Mouse (Mus musculus): ENCODE data around the gene Lao1. TPM values are rescaled to one million over a fixed set of nuclear protein-coding genes. Genes with fewer than 3 reads are reported as not detected.
A peak's percentile ranks its signal among the peaks of the same experiment; 100 is the strongest.

Lao1 gene
- polyA plus RNA-seq, 1 experiment from 2014 or later = not detected

- H3K27me3 ChIP-seq (ENCODE audit: control insufficient read depth, insufficient read depth, low read length) = no peaks in the 10 kb centered on the region
- no peak overlapping the region for H3K27ac ChIP-seq (replicated peaks in 1 of 2; ENCODE audit: control insufficient read depth in 1 of 2, insufficient read depth in 1 of 2, low read depth in 2 of 2, low read length in 2 of 2)
- 87% methylated on average over 3 of the region's 3 CpGs for WGBS
- no peak overlapping the region for H3K4me2 ChIP-seq (ENCODE audit: low read length)
- H3K9me3 ChIP-seq (ENCODE audit: control insufficient read depth, low read length) = no peaks in the 10 kb centered on the region
- ATAC-seq (ENCODE audit: insufficient number of reproducible peaks, insufficient read depth, low FRiP score, low read depth) = no peak
- no peaks in the 10 kb centered on the region for H3K36me3 ChIP-seq (ENCODE audit: control insufficient read depth, insufficient read depth, low read length)
- H3K9ac ChIP-seq (ENCODE audit: low read length) = no peak overlapping the region
- peaks cover 18 to 19% of the 10 kb centered on the region in 2 experiments for H3K4me1 ChIP-seq (ENCODE audit: control insufficient read depth in 2 of 2, insufficient read depth in 2 of 2, low read length in 2 of 2)
- H3K4me3 ChIP-seq (ENCODE audit: control insufficient read depth in 1 of 2, insufficient read depth in 1 of 2, low read depth in 1 of 2, low read length in 2 of 2) = no peak overlapping the region
Observed at GRCm38 (mm10) chr4:119004178-119004577, 42.8 kb downstream of the Lao1 start.

- H3K4me1 ChIP-seq (ENCODE audit: control insufficient read depth in 2 of 2, insufficient read depth in 2 of 2, low read length in 2 of 2) = peaks cover 18 to 21% of the 10 kb centered on the region in 2 experiments
- WGBS = 41% methylated on average over 7 of the region's 7 CpGs
- H3K27ac ChIP-seq (replicated peaks in 1 of 2; ENCODE audit: control insufficient read depth in 1 of 2, insufficient read depth in 1 of 2, low read depth in 2 of 2, low read length in 2 of 2) = no peak overlapping the region
- no peak overlapping the region for H3K9ac ChIP-seq (ENCODE audit: low read length)
- H3K27me3 ChIP-seq (ENCODE audit: control insufficient read depth, insufficient read depth, low read length) = no peaks in the 10 kb centered on the region
- ATAC-seq (ENCODE audit: insufficient number of reproducible peaks, insufficient read depth, low FRiP score, low read depth) = no peak
- H3K4me2 ChIP-seq (ENCODE audit: low read length) = no peak overlapping the region
- H3K4me3 ChIP-seq (ENCODE audit: control insufficient read depth in 1 of 2, insufficient read depth in 1 of 2, low read depth in 1 of 2, low read length in 2 of 2) = no peak overlapping the region
- H3K9me3 ChIP-seq (ENCODE audit: control insufficient read depth, low read length) = no peaks in the 10 kb centered on the region
- H3K36me3 ChIP-seq (ENCODE audit: control insufficient read depth, insufficient read depth, low read length) = no peaks in the 10 kb centered on the region
Observed at GRCm38 (mm10) chr4:119004613-119005339, 43.4 kb downstream of the Lao1 start.

DNA sequence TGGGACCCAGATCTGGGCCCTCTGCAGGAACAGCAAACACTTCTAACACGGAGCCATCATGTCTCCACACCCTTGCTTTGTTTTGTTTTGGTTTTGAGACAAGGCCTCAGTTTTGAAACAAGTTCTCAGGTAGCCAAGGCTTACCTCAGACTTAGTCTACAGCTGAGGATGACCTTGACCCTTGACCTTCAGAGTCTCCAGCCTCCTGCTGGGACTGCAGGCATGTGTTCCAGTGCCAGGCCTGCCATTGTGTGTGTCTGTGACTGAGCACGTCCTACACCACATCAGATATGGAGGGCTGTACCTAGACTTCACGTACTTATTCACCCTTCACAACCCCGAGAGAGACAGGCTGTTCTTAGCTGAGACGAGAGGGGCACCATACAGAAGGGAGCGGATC lies 46.2 kb downstream of the Lao1 start:
- no peak overlapping the region for H3K4me2 ChIP-seq (ENCODE audit: low read length)
- 75% methylated on average over 6 of the region's 6 CpGs for WGBS
- no peaks in the 10 kb centered on the region for H3K9me3 ChIP-seq (ENCODE audit: control insufficient read depth, low read length)
- H3K27me3 ChIP-seq (ENCODE audit: control insufficient read depth, insufficient read depth, low read length) = no peaks in the 10 kb centered on the region
- H3K27ac ChIP-seq (replicated peaks in 1 of 2; ENCODE audit: control insufficient read depth in 1 of 2, insufficient read depth in 1 of 2, low read depth in 2 of 2, low read length in 2 of 2) = no peak overlapping the region
- peaks cover 8 to 13% of the 10 kb centered on the region in 2 experiments for H3K4me1 ChIP-seq (ENCODE audit: control insufficient read depth in 2 of 2, insufficient read depth in 2 of 2, low read length in 2 of 2)
- H3K9ac ChIP-seq (ENCODE audit: low read length) = no peak overlapping the region
- no peak for ATAC-seq (ENCODE audit: insufficient number of reproducible peaks, insufficient read depth, low FRiP score, low read depth)
- H3K4me3 ChIP-seq (ENCODE audit: control insufficient read depth in 1 of 2, insufficient read depth in 1 of 2, low read depth in 1 of 2, low read length in 2 of 2) = no peak overlapping the region
- H3K36me3 ChIP-seq (ENCODE audit: control insufficient read depth, insufficient read depth, low read length) = no peaks in the 10 kb centered on the region

DNA sequence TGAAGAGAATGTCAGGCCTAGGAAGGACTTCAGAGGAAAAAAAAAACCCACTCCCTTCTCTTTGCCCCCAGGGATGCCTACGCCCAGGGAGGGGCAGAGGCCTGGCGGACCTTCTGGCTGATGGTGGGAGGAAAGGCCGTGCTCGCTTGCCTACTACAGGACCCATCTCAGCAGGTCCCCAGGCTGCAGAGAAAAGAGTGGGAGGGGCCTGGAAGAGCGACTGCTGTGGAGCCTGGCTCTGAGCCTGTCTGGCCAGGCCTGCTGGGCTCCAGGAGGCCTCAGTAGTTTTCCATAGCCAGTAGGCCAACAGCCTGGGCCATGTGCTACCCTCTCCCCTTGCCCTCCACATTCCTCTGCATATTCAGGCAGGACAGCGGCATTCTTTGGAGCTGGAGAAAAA lies 47.1 kb downstream of the Lao1 start:
- Histone ChIP-seq H3K4me1 (ENCODE audit: control insufficient read depth in 2 of 2, insufficient read depth in 2 of 2, low read length in 2 of 2) (peaks cover 8 to 13% of the 10 kb centered on the region in 2 experiments), H3K9ac (ENCODE audit: low read length) (no peak overlapping the region), H3K27me3 (ENCODE audit: control insufficient read depth, insufficient read depth, low read length) (no peaks in the 10 kb centered on the region), H3K4me3 (ENCODE audit: control insufficient read depth in 1 of 2, insufficient read depth in 1 of 2, low read depth in 1 of 2, low read length in 2 of 2) (no peak overlapping the region), H3K4me2 (ENCODE audit: low read length) (no peak overlapping the region), H3K9me3 (ENCODE audit: control insufficient read depth, low read length) (no peaks in the 10 kb centered on the region), H3K36me3 (ENCODE audit: control insufficient read depth, insufficient read depth, low read length) (no peaks in the 10 kb centered on the region), H3K27ac (replicated peaks in 1 of 2; ENCODE audit: control insufficient read depth in 1 of 2, insufficient read depth in 1 of 2, low read depth in 2 of 2, low read length in 2 of 2) (no peak overlapping the region)
- 41% methylated on average over 6 of the region's 6 CpGs for WGBS
- ATAC-seq (ENCODE audit: insufficient number of reproducible peaks, insufficient read depth, low FRiP score, low read depth) = peak; percentile 52

DNA sequence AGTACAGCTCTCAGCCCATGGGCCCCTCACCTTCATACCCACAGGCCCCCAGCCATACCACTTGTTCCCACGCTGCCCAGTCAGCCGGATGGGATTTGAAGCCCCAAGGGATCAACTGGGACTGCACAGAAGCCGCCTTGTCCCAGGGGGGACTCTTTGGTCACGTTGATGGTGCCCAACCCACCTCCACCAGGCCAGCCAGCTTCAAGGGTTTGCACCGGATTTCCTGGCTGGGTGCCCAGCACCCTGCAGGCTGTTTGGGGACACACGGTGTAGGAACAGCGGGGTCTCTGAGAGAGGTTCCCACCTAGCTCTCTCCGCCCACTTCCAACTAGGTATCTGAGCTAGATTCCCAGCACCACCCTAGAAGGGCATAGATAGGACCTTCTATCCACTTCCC lies 48.4 kb downstream of the Lao1 start:
- ATAC-seq (ENCODE audit: insufficient number of reproducible peaks, insufficient read depth, low FRiP score, low read depth) = no peak
- H3K4me3 ChIP-seq (ENCODE audit: control insufficient read depth in 1 of 2, insufficient read depth in 1 of 2, low read depth in 1 of 2, low read length in 2 of 2) = no peak overlapping the region
- 64% methylated on average over 8 of the region's 8 CpGs for WGBS
- no peaks in the 10 kb centered on the region for H3K9me3 ChIP-seq (ENCODE audit: control insufficient read depth, low read length)
- no peak overlapping the region for H3K27ac ChIP-seq (replicated peaks in 1 of 2; ENCODE audit: control insufficient read depth in 1 of 2, insufficient read depth in 1 of 2, low read depth in 2 of 2, low read length in 2 of 2)
- no peak overlapping the region for H3K4me2 ChIP-seq (ENCODE audit: low read length)
- no peaks in the 10 kb centered on the region for H3K36me3 ChIP-seq (ENCODE audit: control insufficient read depth, insufficient read depth, low read length)
- H3K4me1 ChIP-seq (ENCODE audit: control insufficient read depth in 2 of 2, insufficient read depth in 2 of 2, low read length in 2 of 2) = peaks cover 9 to 13% of the 10 kb centered on the region in 2 experiments
- no peaks in the 10 kb centered on the region for H3K27me3 ChIP-seq (ENCODE audit: control insufficient read depth, insufficient read depth, low read length)
- H3K9ac ChIP-seq (ENCODE audit: low read length) = no peak overlapping the region

DNA sequence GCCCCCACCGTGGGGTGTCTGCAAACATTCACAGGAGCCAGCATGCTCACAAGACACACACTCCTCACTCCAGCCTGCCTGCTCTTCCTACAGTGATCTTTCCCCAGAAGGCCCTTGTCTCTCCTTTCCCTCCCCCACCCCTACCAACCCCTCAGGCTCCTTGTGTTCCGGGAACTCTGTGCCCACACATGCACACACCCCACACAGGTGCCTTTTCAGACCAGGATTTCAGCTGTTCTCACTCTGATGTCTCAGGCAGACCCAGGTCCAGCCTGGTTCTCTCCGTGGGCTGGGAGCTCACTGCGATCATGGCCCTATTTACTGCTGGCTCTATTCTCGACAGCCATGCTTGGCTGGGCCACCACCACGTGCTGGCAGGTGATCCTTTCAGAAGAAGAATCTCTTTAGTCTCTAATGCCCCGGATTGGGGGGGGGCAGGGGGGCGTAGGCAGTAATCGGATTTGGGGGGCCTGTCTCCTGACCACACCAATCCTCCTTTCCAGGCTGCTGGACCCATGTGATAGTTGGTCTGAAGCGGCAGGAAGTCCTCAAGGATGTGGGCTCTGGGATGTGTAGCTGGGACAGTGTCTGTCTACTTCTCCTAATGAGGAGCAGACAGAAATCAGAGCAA lies 49.8 kb downstream of the Lao1 start:
- H3K36me3 ChIP-seq (ENCODE audit: control insufficient read depth, insufficient read depth, low read length) = no peaks in the 10 kb centered on the region
- peak overlapping the region; percentile 23; the same call in 1 of the 2 replicates for H3K9ac ChIP-seq (ENCODE audit: low read length)
- no peaks in the 10 kb centered on the region for H3K27me3 ChIP-seq (ENCODE audit: control insufficient read depth, insufficient read depth, low read length)
- H3K27ac ChIP-seq (replicated peaks in 1 of 2; ENCODE audit: control insufficient read depth in 1 of 2, insufficient read depth in 1 of 2, low read depth in 2 of 2, low read length in 2 of 2) = no peak overlapping the region
- peaks cover 12 to 14% of the 10 kb centered on the region in 2 experiments for H3K4me1 ChIP-seq (ENCODE audit: control insufficient read depth in 2 of 2, insufficient read depth in 2 of 2, low read length in 2 of 2)
- ATAC-seq (ENCODE audit: insufficient number of reproducible peaks, insufficient read depth, low FRiP score, low read depth) = no peak
- WGBS = 68% methylated on average over 10 of the region's 10 CpGs
- no peak overlapping the region for H3K4me2 ChIP-seq (ENCODE audit: low read length)
- H3K9me3 ChIP-seq (ENCODE audit: control insufficient read depth, low read length) = no peaks in the 10 kb centered on the region
- H3K4me3 ChIP-seq (ENCODE audit: control insufficient read depth in 1 of 2, insufficient read depth in 1 of 2, low read depth in 1 of 2, low read length in 2 of 2) = no peak overlapping the region

DNA sequence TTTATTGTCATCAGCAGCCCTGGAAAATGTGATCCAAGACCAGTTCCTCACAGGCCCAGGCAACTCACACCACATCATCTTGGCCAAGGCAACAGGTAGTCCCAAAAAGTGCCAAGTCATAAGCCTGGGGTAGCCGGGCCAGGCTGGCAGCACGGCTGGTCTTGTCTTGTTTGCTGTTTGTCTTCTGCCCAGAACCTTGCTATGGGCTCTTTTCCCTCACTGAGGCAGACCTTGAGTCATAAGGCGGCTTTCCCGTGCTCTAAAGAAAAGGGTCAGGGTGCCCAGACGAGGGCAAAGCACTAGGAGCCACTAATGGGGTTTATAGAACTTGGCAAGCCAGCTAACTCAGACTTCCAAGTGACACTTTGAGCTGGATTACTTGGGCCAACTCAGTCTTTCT lies 51.7 kb downstream of the Lao1 start:
- Histone ChIP-seq H3K9ac (ENCODE audit: low read length) (no peak overlapping the region), H3K4me3 (ENCODE audit: control insufficient read depth in 1 of 2, insufficient read depth in 1 of 2, low read depth in 1 of 2, low read length in 2 of 2) (no peak overlapping the region), H3K27me3 (ENCODE audit: control insufficient read depth, insufficient read depth, low read length) (no peaks in the 10 kb centered on the region), H3K27ac (replicated peaks in 1 of 2; ENCODE audit: control insufficient read depth in 1 of 2, insufficient read depth in 1 of 2, low read depth in 2 of 2, low read length in 2 of 2) (no peak overlapping the region), H3K36me3 (ENCODE audit: control insufficient read depth, insufficient read depth, low read length) (no peaks in the 10 kb centered on the region), H3K9me3 (ENCODE audit: control insufficient read depth, low read length) (no peaks in the 10 kb centered on the region), H3K4me2 (ENCODE audit: low read length) (no peak overlapping the region), H3K4me1 (ENCODE audit: control insufficient read depth in 2 of 2, insufficient read depth in 2 of 2, low read length in 2 of 2) (peaks cover 11 to 14% of the 10 kb centered on the region in 2 experiments)
- ATAC-seq (ENCODE audit: insufficient number of reproducible peaks, insufficient read depth, low FRiP score, low read depth) = no peak
- WGBS = 86% methylated on average over 5 of the region's 5 CpGs
